Mouse (Mus musculus) heart, adult 8-10 months (tissue): ENCODE data around the gene Tph2. TPM values are rescaled to one million over a fixed set of nuclear protein-coding genes. Genes with fewer than 3 reads are reported as not detected.
"Not testable (repeated sequence)": the region's sequence is repeated elsewhere in the genome, so short reads cannot be mapped to it uniquely, and the experiment has no call there.

Experiments used
- DNase-seq: peaks from one replicate; pipeline ENCODE4 v3.0.0; 2022; ENCODE audit warnings: low spot score
- total RNA-seq, 4 experiments: library from RNA; stranded (reverse); gene quantifications; 2 replicates each; pipeline ENCODE4 v1.2.4; 2022

Tph2 gene
- not detected for total RNA-seq

DNA sequence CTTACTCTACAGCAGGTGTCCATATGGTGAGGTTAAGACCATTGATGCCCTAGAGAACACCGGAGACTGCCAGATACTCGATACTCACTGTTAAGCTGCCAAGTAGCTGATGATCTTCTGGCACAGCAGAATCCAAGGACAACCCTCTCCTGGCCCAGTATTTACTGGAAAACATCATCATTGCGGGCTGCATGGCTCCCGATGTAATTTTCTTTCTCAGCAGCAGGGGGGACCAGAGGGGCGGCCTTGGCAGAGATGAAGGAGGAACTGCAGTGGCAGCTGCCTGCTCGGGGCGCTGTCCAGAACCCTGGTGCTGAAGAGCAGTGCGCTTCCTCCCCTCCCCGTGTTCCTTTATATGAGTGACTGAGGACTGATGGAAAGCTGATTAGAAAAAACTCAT, at the start of gene Tph2:
Tph2 (minus strand) TSS at position 326 of the 400 bp plus-strand sequence.
- peak; percentile 3 for DNase-seq

GRCm38 (mm10) chr10:115233798-115234197, 49.0 kb upstream of the Tph2 start:
- no peak for DNase-seq

GRCm38 (mm10) chr10:115232513-115232912, 47.7 kb upstream of the Tph2 start:
- DNase-seq: no peak

DNA sequence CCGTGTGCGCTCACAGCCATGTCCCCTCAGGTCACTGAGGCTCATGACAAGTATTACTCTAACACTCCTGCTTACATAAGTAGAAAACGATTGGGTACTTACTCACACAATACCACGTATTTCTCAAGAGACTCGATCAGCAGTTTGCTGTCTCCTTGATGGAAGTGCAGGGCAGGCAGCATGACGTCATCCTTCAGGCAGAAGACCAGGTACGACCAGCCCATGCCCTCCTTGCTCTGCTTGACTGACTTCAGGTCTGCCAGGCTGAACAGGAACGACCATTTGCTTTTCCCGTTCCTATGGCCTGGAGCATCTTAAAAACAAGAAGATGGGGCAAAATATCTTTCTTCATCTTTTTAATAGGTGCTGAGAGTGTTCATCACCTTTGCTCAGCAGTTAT, 44.2 kb upstream of the Tph2 start:
- DNase-seq: no peak

- no peak for DNase-seq
Measured at GRCm38 (mm10) chr10:115226586-115226985, 41.8 kb upstream of the Tph2 start.

GRCm38 (mm10) chr10:115223845-115224244, 39.0 kb upstream of the Tph2 start:
- no peak for DNase-seq

DNA sequence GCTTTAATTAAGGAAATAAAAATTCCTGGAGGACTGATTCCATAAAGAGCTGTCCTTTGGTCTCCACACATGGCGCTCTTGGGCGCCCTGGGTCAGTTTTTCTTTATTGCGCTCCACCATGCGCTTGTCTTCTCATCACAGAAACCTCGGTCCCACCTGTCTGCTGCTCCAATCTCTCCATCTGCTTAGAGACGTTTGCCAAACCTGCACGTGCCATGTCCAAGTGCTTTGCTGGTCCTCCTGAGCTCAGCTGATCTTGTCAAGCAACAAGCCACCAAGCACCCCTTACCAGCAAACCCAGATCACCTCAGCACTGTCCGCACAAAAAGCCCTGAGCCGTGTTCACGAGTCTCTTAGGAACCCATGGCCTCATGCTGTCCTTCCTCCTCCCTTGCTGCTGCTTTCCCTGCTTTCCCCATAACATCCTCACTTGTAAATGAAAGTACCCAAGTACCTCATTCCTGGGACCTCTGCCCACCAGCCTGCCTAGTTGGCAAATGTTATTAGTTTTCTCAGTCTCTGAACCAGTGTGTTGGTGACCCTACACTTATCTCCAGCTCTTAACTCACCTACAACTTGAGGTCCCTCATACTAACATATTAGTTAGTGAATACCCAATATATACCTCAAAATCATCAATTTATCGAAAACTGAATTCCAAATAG, 28.2 kb upstream of the Tph2 start:
- DNase-seq: no peak

DNA sequence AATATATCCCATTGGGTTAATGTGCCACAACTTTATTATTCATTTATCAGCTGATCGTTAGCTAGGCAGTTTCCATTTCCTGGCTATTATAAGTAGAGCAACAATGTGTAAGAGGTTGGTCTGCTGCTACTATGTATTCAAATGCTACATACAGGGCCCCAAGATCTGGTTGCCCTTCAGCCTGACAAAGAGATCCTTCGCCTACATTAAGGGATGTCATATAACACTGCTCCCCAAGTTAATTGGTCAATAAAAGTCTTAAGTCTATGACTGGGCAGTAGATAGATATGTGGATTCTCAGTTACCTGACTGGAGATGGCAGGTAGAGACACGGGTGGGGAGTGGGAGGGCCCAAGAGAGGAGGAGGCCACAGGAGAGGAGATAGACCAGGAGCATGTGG, 21.0 kb upstream of the Tph2 start:
- no peak for DNase-seq

DNA sequence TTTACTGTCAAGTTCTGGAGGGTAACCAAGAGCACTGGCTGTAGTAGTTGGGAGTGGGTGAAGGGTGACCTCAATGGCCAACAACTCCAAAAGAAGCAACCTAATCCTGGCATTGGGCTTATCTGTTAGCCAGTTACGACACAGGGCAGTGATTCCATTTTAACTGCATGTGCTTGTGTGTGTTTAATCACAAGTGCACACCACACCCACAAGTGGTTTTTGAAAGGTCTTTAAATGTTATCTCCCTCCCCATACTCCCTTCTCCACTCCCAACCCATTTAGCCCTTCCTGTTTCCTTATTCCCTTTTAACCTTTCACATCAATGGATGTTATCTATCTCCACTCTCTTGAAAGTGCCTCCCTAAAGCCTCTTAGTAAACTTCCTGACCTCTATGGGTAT, 20.5 kb upstream of the Tph2 start:
- no peak for DNase-seq

DNA sequence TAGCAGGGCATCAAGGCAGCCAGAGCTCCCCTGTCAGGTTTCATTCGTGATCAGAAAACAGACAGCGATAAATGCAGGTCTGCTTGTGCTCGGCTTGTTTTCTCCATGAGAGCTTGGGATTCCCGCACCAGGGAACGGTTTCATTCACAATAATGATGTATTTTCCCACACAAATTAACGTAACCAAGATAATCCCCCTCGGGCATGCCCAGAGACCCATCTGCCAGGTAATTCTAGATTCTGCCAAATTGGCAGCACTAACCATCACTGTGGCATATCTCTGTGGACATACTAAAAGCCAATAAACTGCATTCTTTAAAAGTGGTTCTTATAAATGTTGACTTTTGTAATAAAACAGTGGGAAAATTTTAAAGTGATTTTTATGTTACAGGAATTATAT, 6.4 kb upstream of the Tph2 start:
- DNase-seq: no peak

- DNase-seq: no peak
Measured at GRCm38 (mm10) chr10:115187390-115187789, 2.6 kb upstream of the Tph2 start.

DNA sequence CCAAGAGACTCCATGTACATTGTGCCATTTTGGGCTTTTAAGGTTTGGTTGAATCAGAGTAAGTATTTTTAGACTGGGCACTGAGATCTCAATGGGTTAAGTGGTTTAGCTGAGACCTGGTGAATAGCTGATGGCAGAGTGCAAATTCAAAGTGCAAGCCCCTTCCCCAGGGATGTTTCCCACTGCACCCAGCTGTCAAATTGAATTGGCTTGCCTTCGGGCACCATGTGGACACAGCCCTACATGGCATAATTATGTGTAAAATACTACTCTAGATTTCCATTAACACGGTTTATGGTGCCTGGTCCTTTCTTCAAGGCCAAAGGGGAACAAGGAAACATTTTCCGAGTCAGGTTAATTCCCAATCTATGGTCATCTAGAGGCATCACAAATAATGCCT, 3.8 kb downstream of the Tph2 start:
- no peak for DNase-seq

DNA sequence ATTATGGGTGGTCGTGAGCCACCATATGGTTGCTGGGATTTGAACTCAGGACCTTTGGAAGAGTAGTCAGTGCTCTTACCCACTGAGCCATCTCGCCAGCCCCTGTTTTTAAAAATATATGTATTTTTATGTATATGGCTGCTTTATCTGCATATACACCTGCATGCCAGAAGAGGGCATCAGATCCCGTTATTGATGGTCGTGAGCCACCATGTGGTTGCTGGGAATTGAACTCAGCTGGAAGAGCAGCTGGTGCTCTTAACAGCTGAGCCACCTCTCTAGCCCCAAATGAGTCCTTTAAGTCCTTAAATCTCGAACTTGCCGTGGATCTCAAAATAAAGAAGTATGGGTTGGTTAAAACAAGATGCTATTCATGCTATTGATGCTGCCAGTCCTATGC, 6.8 kb downstream of the Tph2 start:
- not testable (repeated sequence) for DNase-seq

DNA sequence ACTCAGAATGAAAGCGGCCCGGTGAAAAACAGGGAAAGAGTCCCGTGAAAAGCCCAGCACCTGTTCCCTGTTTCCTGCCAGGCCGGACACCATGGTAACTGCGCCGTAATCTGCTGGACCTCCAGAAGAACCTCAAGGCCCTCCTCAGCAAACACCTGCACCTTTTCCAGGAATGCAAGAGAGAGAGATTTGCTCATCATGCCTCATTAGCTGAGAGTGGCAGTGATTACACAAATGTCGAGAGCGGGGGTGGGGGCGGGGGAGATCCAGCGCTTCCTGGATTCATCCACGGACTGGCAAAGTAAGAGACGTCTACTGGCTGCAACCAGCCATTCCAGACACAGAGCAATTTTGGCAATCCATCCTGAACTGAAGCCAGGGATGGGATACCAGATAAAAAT, 9.2 kb downstream of the Tph2 start:
- no peak for DNase-seq

DNA sequence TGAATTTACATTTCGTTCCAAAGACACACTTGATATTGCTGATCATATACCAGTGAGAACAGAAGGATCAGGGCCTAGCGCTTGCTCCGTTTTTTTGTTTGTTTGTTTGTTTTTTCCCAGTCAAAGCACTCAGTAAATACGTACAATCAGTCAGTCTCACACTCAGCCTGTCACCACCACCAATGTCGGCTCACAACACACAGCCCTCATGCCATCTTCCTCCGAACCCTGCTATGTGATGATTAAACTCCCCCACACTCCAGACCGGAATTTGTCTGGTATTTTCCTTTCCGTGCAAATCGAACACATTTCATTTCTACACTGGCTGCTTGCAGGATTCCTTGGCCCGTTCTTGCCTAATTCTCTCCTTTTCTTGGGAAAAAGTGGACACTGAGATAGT, 11.5 kb downstream of the Tph2 start:
- DNase-seq: no peak

GRCm38 (mm10) chr10:115171351-115171818, 13.4 kb downstream of the Tph2 start:
- DNase-seq: no peak

- no peak for DNase-seq
Measured at GRCm38 (mm10) chr10:115170496-115171350, 14.1 kb downstream of the Tph2 start.

GRCm38 (mm10) chr10:115169410-115169809, 15.4 kb downstream of the Tph2 start:
- no peak for DNase-seq

- no peak for DNase-seq
Measured at GRCm38 (mm10) chr10:115160289-115160688, 24.5 kb downstream of the Tph2 start.

GRCm38 (mm10) chr10:115147308-115147707, 37.5 kb downstream of the Tph2 start:
- DNase-seq: no peak

GRCm38 (mm10) chr10:115146257-115146898, 38.4 kb downstream of the Tph2 start:
- DNase-seq: no peak

DNA sequence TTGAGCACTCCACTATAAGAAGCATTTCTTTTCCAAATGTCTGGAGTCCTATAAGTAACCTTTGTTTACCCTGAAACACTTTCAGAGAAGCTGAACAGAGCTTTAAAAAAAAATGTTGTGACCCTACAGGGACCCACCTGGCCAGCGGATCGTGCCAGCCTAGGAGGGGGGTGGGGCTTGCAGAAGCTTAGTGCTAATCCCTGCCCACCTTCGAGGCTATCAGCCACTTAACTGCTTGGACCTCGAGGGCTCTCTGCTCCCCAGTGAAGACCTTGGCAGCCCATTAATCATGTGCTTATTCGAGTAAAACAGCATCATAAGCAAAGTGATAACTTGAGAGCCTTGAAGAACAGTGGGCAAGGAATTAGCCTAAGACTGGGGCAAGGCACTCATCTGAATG, 40.3 kb downstream of the Tph2 start:
- DNase-seq: no peak

GRCm38 (mm10) chr10:115143641-115144040, 41.2 kb downstream of the Tph2 start:
- no peak for DNase-seq
